Mouse (Mus musculus): ENCODE results near the gene Trove2.

GRCm38 (mm10) chr1:143701736-143702135 lies 75.1 kb downstream of the Trove2 start:
- TF ChIP-seq CTCF (IDR thresholded peaks at IDR 0.05; ENCODE audit: borderline replicate concordance, insufficient read depth, low read depth, low read length) (no peak), POLR2A (IDR thresholded peaks at IDR 0.05; ENCODE audit: borderline replicate concordance, insufficient read depth, low read length) (no peak)
